Mouse (Mus musculus) thymus, adult 2 months (tissue): ENCODE measurements around the gene Shpk.

Experiments used
- CTCF ChIP-seq: fragments of 200-500 bp; IDR thresholded peaks from 2 replicates; pipeline ENCODE4 v1.5.1; 2012; ENCODE audit warnings: mild to moderate bottlenecking, control low read depth, low read length, moderate library complexity, borderline replicate concordance; ENCODE audit not compliant: control insufficient read depth, poor library complexity, insufficient read depth; ENCODE audit errors: extremely low read depth
- POLR2A ChIP-seq: fragments of 200-500 bp; IDR thresholded peaks from 2 replicates; pipeline ENCODE4 v1.6.1; 2012; ENCODE audit warnings: mild to moderate bottlenecking, low read length, control low read depth, moderate library complexity; ENCODE audit not compliant: control insufficient read depth, poor library complexity, insufficient read depth; ENCODE audit errors: extremely low read depth

DNA sequence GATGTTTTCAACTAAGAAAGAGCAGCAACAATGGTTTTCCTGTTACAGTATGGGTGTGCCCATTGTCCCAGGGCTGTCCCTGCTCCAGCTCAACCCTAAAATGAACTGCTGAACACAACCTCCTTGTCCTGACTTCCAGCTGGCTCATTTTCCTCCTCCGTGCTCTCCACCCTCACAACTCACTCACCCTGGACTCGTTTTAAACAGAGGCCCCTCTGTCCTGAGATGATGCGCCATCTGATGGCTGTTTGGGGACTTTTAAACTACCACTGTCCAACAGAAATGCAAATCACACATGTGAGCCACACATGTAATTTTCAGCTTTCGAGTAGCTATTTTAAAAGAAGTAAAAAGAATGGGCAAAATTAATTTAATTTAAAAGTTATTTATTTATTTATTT lies 2.3 kb downstream of the Shpk start:
- TF ChIP-seq CTCF: no peak
- TF ChIP-seq POLR2A: no peak
